Mouse (Mus musculus): ENCODE measurements around the gene Akap13.

Gene Akap13

DNA sequence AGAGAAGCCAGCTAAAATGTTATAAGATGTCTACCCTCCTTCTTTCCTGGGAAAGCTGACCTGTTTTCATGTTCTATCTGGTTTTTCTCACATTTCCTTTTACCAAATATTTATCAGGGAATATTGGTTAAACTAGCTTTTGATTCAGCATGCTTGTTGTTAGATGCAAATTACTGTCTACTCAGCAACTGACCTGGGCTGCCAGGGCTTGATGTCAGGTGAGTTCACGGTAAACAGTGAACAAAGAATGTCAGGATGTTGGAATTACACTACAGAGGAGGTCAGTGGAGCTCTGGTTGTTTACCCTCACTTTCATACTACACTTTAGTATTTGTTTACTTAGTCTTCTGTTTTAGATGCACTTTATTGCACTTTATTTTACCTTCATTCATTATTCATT lies 5.0 kb downstream of the Akap13 start:
- DNase-seq (ENCODE audit: low read depth) = no peak

DNA sequence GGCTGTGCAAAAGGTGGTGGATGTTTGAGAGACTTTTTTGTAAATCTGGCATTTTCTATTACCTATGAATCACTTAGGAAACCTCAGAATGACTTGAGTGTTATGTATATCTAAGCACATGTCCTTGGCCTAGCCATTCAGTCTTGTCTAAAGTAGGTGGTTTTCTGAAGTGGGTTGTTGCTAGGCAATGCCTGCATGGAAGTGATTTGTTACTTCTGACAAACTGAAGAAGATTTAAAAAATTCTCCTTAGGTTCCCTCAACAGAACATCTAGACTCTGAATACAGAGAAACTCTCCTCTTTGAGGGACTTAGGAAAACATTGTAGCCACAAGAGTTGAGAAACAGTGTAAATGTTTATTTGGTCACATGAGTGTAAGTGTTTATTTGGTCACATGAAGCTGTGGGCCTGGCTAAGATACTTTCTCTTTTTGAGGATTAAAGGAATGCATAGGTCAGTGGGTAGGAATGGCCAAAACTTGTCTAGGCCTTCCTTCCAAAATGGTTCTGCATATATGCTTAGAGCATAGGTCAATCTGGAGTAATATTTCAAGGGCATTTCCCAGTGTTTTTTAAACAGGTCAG lies 8.3 kb downstream of the Akap13 start:
- no peak for DNase-seq (ENCODE audit: low read depth)

DNA sequence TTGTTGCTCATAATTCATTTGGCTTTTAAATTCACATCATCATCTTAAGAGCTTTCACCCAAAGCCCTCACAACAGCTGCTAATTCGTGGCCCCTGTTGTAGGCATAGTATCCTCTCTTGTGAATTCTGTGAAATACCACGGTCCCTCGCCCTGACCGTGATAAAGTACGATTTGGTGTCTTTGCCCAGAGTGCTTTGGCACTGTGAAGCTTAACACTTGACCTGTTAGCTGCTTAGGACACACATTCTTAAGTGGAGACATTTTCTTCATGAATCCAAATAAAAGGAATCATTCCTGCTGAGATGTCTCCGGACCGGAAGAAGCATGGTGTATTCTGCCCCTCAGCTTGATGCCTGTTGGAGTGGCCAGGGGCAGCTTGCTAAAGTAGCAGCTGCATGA lies 12.5 kb downstream of the Akap13 start:
- no peak for DNase-seq (ENCODE audit: low read depth)

DNA sequence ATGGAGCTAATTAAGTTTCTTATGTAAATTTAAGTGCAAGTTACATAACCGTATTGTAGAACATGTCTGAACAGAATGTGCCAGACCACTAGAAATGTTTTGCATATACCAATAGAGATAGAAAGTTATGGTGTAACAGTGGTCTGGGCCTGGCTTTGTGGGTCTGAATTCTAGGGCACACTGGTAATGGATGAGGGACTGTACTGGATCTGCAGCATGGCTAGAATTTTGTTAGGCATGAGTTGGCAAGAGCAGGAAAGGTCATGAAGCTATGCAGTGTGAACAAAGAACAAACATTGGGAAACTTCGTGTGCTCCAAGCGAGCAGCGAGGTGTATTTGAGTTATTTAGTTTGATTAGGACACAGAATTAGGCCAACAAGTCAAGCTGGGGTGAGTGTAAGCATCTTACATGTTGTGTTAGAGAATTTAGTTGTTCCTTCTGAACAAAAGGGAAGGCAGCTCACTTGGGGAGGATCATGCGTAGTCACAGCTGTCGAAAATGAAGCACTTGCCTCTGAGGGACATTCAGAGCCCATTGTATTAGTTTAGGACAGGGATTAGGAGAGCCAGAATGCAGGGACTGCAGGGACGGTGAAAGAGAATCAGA lies 15.1 kb downstream of the Akap13 start:
- DNase-seq (ENCODE audit: low read depth) = no peak

DNA sequence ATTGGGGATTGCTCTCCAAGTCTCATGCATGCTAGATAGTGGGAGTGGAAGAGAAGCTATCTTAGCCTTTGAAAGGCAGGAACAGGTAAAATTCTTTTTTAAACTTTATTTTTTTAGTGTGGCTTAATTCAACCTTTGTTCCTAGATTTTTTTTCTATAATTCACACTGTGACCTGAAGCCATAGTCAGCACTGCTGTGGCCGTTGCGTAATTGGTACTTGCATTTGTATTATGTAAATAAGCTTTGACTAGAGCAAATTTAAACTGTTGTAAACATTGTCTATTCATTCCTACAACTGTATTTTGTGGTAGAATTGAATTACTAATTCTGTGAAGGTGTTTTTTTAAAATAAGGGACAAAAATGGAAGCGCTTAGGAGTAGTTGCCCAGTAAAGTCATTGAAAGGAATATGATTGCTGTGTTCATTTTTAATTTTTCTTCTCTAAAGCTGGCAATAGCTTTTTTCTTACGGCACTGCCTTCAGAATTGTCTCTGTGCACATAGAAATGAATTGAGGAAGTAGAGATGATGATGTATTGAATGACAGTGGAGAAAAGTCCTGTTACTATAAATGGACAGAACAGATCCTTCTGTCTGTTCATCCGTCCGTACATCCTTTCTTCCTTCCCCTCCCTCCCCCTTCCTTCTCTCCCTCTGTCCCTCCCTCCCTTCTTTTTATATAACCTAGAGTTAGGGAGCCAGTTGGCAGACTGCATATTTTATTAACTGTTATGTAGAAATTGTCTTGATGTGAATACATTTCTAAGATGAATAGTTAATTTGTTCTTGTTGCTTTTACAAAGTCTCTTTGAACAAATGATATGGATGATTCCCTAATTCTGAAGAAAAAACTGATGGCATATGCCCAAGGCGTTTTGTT lies 17.2 kb downstream of the Akap13 start:
- DNase-seq (ENCODE audit: low read depth) = no peak

DNA sequence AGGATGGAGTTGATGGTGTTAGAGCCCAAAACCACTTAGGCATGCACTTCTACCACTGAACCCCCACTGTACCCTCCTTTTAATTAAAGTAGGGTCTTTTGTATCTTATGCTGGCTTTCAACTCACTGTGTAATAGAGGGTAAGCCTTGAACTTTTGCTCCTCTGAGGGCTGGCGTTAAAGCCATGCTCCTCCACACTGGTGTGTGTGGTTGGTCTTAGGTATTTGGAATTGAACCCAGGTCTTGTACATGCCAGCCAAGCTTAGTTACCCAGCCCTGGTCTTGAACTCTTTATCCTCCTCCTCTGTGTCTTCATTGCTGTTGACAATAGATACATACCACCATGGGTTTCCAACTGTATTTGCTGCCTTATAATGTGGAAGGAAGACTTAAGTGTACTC lies 18.0 kb downstream of the Akap13 start:
- no peak for DNase-seq (ENCODE audit: low read depth)

DNA sequence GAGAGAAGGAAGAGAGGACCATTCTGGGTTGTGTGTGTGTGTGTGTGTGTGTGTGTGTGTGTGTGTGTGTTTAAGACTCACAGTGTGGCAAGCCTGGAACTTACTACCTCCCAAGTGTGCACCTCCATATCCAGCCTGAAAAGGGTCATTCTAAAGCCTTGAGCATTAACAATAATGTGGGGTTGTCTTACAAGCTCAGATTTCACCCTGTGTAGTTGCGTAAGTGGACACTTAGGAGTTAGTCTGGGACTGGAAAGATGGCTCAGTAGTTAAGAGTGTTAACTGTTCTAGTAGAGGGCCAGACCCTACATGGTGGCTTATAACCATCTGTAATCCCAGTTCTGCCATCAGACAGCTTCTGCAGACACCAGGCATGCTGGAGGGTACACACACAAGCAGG lies 18.7 kb downstream of the Akap13 start:
- DNase-seq (ENCODE audit: low read depth) = no peak

DNA sequence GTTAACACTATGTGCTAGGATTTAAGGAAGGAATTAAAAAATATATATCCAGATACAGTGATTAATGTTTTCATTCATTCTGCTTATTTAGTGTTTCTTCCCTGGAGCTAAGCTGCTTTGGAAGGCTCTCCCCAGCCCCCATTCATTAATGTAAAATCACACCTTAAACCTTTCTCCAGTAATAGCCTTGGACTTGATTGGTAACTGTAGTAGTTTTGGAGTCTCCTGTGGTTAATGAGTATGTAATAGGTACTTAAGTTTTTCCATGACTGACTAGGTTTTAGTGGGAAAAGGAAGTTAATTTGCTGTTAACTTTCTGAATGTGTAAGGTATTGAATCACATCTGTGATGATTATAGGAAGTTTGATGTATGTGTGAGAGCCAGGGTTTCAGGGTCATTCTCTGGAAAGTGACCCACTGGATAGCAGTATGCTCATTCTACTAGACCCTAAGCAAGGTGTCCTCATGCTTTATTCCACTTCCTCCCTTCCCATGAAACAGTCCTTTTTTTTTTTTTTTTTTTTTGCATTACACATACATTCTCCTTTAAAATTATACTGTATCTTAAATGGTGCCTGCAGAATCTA lies 19.3 kb downstream of the Akap13 start:
- no peak for DNase-seq (ENCODE audit: low read depth)

DNA sequence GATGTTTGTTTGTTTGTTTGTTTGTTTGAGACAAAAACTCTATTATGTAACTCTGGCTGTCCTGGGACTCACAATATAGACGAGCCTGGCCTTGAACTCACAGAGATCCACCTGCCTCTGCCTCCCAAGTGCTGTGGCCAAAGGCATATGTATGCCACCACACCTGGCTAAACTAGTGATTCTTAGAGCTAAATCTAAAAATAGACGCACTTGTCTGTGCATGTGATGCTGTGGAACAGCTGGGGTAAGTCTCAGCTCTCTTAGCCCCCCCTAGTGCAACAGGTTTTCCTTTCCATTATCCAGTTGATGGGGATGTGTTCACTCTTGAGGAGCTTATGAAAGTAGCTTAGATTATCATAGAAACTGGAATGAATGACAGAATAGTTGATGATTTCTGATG lies 22.7 kb downstream of the Akap13 start:
- DNase-seq (ENCODE audit: low read depth) = no peak

DNA sequence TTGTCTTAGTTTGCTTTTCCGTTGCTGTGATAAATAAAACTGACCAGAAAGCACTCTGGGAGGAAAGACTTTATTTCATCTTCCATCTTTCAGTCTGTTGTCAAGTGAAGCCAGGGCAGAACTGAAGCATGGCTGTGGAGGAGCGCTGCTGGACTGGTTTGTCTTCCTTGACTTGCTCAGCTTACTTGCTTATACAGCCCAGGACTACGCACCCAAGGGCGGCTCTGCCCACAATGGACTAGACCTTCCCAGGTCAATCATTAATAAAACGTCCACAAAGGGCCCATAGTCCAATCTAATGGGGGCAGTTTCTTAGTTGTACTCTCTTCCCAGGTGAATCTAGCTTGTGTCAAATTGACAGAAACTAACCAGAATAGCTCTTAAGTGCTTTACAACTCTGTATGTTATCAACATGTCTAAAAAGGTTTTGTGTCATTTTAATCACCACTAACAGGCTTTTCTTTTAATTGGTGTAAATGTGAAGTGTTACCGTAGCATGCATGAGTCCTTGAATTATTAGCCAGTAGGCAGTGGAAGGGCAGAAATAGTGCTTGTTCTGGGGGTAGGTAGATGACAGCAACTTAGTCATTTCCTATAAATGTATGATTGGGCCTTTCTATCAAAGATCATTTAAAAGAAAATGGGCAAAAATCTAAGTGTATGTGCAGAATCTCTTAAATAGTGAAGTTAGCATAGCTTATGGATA lies 25.5 kb downstream of the Akap13 start:
- no peak for DNase-seq (ENCODE audit: low read depth)

DNA sequence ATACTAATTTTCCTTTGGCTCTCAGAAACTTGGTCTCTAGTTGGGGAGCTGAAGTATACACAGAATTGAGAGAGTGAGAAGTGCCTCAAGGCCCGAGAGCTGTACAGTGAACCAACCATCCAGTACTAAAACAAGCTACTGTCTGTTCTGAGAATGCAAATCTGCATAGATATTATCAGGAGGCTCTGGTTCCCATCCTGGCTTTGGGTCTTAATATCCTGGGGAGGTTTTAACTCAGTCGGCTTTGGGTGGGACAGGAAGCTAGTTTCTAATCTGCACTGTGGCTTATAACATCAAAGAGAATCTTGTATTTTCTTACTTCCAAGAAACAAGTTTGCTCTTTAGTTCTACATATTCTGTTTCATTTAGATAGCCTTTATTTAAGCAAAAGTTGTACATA lies 30.7 kb downstream of the Akap13 start:
- peak; percentile 70 for DNase-seq (ENCODE audit: low read depth)

DNA sequence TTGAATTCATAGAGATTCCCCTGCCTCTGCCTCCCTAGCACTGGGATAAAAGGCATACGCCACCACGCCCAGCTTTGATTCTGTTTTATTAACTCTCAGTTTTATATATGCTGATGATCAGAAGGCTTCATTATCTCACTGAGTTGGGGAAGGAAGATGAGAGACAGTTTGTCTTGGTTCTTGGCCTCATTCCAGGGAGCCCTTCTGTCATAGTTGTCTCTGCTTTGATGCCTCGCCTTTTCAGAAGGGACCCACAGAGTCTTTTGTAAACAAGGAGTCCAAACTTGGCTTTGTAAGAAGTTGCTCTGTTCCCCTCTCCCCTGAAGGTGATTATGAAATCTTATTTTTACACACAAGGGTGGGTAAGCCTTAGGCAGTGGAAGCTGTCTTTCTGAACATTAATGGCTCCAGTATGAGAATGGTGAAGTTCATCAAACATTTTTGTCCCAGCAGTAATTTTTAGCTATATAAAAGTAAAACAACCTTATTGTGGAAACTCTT lies 40.7 kb downstream of the Akap13 start:
- peak; percentile 77 for DNase-seq (ENCODE audit: low read depth)

DNA sequence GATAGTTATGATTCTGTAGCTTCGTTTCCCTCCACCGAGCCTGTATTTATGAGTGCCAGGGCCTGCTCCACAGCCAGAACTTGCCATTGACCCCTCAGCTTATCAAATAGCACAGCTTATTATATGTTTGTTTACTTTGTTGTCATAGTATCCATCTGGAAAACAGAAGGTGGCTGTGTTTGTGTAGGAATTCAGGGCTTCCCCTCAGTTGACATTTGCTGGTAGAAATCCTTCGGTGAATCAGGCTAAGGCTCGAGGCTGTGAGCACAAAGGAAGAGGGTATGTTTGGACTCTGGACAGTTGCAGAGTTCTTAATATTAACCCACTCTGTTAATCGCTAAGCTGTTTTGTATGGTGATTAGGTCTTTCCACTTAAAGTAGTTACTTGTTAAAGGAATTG lies 43.3 kb downstream of the Akap13 start:
- no peak for DNase-seq (ENCODE audit: low read depth)

DNA sequence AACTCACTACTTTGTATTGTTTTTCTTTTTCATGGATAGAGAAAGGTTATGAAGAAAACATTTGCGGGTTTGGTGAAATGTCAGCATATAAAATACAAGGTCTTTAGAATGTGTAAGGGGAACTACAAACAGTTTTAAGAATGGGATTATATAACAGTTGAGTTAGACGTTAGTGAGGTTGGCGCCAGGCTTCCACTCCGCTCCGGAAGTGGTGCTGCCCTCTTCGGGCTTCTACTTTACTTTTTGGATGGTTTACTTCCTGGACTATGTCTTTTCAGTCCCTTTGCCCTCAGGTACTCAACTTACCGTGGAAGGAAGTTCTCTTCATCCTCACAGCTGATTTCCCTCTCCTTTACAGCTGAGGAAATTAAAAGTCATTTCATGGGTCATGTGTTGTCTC lies 43.9 kb downstream of the Akap13 start:
- no peak for DNase-seq (ENCODE audit: low read depth)

DNA sequence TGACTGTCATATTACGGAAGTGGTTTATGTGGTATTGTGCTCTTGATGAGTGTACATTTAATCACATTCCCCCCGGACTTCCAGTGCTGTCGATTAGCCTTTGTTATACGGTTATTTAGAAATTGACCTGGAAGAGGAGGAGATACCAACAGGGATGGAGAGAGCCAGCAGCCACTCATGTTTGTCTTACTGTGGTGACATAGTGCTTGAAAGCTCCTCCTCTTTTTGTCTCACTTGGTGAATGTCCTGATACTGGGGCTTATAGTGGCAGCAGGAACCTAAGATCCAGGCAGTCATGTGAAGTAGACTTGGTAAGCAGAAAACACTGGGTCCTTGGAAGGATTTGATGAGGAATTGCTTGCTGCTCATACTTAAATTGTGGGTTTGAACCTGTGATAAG lies 44.8 kb downstream of the Akap13 start:
- DNase-seq (ENCODE audit: low read depth) = no peak

DNA sequence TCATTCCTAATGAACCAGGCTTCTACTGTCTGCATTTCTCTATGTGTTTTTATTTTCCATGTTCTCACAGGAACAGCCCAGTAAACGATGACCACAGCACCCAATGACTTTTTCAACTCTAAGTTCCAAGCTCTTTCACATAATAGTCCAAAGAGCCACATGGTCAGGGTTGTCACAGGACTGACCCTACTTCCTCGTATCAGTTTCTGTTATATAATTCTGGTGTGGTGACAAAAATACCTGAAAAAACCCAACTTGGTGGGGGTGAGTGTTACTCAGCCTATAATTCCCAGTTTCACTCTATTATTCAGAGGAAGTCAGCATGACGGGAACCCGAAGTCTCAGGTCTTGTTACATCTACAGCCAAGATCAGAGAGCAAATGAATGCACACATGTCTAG lies 45.5 kb downstream of the Akap13 start:
- no peak for DNase-seq (ENCODE audit: low read depth)

DNA sequence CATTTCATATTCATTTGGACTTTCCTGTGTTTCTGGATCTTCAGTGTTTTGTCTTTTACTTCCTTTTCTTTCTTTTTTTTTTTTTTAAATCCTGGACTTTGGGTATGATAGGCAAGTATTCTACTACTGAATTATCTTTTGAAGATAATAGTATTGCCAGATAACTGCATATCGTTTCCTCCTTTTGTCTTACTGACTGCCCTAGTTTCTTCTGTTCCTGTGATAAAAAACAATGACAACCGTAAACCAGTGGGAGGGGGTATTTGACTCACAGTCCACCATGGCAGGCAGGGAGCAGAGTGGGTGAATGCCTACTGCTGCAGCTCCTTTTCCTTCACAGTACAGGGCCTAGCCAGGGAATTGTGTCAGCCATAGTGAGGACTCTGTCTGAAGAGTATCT lies 49.2 kb downstream of the Akap13 start:
- no peak for DNase-seq (ENCODE audit: low read depth)

DNA sequence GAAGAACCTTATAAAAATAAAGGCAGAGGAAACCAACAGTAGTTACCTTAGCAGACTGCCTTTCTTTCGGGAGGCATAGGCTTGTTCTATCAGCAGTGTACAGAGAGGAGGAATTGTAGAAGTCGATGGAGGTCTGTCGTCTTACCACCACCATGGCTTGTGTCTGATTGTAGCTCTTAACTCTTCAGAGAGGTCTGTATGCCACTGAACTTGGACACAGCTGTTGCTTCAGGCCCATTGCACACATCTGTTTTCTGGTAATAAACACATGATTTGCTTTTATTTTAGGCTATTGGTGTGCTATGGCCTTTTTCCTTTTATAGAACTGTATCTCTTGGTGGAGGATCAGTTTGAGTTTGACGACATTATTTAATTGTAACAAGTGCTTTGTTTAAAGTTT lies 51.3 kb downstream of the Akap13 start:
- DNase-seq (ENCODE audit: low read depth) = no peak

DNA sequence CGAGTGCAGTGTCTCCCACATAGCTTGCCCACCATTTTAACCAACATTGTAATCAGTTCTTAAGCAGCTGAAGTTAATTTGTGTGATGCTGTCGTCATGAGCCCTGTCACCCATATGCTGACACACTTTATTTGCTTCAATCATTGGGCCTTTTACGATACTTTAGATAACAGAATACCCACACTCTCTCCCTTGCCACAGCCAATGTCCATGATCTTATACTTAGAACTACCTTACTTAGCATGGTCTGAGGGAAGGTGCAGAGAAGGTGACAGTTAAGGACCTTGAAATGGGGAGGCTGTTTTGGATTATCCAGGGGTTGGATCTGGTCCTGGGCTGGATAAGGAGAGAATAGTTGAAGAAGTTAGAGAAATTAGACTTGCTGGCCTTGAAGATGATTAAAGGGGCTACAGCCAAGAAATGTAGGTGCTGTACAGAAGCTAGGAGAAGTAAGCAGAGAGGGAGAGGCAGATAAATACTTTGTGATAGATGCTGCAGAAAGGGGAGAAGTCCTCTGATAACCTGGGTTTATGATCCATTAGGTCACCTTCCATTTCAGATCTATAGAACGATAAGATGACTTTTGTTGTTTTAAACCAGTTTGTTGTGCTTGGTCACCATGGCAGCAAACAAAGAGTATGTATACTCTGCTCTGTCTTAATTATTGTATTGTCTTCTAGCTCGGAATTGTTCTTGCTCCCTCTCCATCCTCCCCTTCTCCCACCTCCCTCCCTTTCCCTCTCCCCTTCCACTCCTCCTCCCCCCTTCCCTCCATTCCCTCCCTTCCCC lies 53.9 kb downstream of the Akap13 start:
- DNase-seq (ENCODE audit: low read depth) = peak; percentile 53

DNA sequence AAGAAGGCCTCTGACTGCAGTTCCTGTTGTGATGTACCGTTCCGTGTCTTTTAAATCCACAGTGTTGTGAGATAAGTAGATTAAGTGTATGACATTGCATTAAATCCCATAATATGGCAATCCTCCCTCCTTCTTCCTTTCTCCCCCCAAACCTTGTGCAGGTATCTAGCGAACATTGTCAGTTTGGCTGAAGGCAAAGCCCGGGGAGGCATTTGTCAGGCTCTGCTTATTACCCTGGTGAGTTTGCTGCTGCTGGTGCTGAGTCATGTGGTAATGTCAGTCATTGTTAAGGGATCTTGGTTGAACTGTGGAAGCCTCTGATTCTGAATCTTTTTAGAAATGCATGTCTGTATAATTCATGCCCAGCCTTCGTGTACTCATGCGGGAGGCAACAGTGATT lies 60.1 kb downstream of the Akap13 start:
- DNase-seq (ENCODE audit: low read depth) = no peak
